Mouse (Mus musculus): ENCODE measurements around the gene Gm49325.

Gene Gm49325

DNA sequence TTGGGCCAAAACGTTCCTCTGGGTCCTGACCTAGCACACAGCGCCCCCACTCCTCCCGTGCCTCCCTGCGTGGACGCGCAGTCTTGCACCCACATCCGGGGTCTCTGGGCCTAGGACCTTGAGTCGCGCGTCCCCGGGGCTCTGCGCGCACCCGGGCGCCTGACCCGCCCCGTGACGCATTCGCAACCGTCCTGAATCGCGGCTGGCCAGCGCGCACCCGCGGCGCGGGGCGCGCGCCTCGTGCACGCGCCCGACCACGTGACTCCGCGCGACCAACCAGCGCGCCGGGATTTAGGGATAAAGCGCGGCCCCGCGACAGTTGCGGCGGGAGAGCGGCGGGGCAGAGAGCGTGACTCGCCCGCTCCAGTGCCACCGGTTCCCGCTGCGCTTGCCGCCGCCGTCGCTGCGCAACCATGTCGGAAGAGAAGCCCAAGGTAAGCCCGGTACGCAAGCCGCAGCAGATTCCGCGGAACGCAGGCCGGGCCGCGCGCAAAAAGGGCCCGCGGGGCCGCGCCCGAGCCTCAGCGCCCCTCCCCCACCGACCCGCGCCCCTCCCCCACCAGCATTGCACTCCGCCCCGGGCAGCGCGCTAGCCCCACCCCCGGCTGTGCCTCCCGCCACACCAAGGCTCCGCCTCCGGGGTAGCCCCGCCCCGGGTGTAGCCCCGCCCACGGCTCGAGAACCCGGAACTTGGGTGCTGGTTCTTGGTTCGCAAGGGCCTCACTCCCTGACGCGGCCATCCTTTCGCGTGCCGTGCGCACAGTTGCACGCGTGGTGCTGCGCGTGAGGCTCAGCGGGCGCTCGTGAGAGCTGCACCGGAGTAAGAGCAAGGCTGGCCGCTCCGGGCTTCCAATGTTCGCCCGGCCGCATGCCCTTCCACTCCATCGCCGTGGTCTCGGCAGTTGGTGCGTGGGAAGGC, at the start of gene Gm49325, which contains the start of gene Sumo3:
TSS of gene Gm49325 (plus strand) at position 290 of the 919 bp plus-strand sequence.
TSS of gene Sumo3 (plus strand) at position 190 of the 919 bp plus-strand sequence.
- peak; percentile 96 for DNase-seq (ENCODE audit: low read depth, low spot score)

GRCm38 (mm10) chr10:77556631-77557030, 49.4 kb upstream of the Gm49325 start:
- no peak for DNase-seq (ENCODE audit: low read depth, low spot score)

GRCm38 (mm10) chr10:77557641-77558040, 48.4 kb upstream of the Gm49325 start:
- DNase-seq (ENCODE audit: low read depth, low spot score) = no peak

DNA sequence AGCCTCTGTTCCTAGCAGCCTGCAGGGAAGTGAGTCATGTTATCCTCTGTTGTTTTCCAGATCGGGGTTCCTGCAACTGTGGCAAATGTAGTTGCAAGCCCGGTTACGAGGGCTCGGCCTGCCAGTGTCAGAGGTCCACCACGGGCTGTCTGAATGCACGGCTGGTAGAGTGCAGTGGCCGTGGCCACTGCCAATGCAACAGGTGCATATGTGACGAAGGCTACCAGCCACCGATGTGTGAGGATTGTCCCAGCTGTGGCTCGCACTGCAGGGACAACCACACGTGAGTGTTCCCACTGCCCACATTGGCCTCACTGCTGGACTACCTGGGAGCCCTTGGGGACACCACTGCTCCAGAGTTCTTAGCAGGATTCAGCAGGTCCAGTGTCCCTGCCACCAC, 45.9 kb upstream of the Gm49325 start:
- DNase-seq (ENCODE audit: low read depth, low spot score) = no peak

- DNase-seq (ENCODE audit: low read depth, low spot score) = no peak
Observed at GRCm38 (mm10) chr10:77560830-77561229, 45.2 kb upstream of the Gm49325 start.

DNA sequence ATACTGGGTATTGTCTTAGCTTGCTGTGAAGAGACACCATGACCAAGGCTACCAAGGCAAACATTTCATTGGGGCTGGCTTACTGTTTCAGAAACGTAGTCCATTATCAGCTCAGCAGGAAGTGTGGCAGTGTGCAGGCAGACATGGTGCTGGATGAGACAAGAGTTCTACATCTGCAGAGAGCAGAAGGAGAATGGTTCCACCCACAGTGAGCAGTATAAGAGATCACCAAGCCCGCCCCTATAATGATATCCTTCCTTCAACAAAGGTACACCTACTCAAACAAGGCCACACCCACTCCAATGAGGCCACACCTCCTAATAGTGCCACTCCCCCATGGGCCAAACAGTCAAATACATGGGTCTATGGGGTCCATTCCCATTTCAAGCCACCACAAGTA, 44.5 kb upstream of the Gm49325 start:
- DNase-seq (ENCODE audit: low read depth, low spot score) = no peak

GRCm38 (mm10) chr10:77565005-77565404, 41.0 kb upstream of the Gm49325 start:
- DNase-seq (ENCODE audit: low read depth, low spot score) = no peak

- DNase-seq (ENCODE audit: low read depth, low spot score) = peak; percentile 77
Observed at GRCm38 (mm10) chr10:77566651-77567050, 39.3 kb upstream of the Gm49325 start.

GRCm38 (mm10) chr10:77569481-77569880, 36.5 kb upstream of the Gm49325 start:
- no peak for DNase-seq (ENCODE audit: low read depth, low spot score)

DNA sequence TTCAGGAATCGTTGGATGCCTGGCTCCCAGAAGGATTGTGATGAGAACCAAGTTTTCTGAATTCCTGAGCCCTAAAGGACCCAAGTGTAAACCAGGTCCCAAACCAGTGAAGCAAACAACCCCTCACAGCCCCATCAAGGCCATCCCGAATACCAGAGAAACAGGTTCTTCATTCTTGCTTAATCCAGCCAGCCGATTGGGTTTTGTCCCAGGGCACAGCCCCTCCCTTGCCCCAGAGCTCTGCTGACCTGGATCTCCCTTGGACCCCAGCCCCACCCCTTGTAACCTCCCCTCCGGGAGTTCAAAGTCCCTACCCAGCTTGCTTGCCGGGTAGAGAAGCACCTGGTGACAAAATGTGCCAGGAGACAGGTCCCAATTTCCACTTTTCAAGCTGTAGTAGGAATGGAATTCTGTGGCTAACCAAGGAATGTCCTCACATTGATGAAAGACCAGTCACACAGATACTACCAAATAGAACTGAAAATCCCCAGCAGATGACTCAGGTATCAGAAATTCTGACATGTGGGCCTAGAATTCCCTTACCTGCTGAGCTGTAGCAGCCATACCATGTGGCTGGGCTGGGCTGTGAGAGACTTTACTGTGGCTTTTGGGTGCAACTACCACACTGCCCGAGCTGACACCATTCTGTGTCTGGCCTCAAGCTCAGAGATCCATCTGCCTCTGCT, 35.9 kb upstream of the Gm49325 start:
- DNase-seq (ENCODE audit: low read depth, low spot score) = no peak

DNA sequence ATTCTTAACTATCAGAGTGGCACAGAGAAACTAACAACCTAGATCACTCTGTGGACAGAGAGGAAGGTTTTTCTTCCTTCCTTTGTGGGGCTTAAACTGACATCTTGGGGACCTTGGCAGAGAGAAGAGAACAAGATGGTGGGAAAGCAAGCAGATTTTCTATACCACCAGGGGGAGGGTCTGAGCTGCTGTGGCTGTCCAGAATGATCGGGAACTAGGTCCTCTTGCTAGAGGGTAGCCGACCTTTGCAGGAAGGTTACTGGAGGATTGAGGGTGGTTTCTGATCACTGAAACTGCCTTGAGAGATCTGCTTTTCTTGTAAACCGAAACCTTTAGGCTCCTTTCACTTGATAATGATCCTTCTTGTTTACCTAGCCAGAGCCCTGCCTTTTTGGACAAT, 33.8 kb upstream of the Gm49325 start:
- DNase-seq (ENCODE audit: low read depth, low spot score) = peak; percentile 24

DNA sequence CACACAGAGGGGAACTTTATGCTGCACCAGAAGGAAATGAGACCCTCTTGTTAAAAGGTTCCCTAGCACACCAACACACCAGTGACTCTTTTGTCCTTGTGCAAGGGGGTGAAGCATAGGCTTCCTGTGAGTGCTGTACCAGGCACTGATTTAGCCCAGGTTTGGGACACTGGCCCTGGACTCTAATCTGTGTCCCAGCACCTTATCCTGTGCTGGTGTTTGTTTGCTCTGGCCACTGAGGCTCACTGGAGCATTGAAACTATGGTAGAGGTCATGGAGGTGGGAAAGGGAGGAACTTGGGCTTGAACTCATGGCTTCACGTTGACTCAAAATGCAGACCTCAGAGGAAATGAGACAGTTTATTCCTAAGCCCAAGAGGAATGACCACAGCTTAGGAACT, 32.8 kb upstream of the Gm49325 start:
- DNase-seq (ENCODE audit: low read depth, low spot score) = no peak

GRCm38 (mm10) chr10:77580027-77580920, 25.7 kb upstream of the Gm49325 start:
- DNase-seq (ENCODE audit: low read depth, low spot score) = no peak

GRCm38 (mm10) chr10:77581023-77581407, 25.0 kb upstream of the Gm49325 start:
- DNase-seq (ENCODE audit: low read depth, low spot score) = no peak

- DNase-seq (ENCODE audit: low read depth, low spot score) = peak; percentile 98
Observed at GRCm38 (mm10) chr10:77581408-77582284, 24.4 kb upstream of the Gm49325 start, which contains the start of gene Pttg1ip. Pttg1ip (plus strand) TSS chr10:77581720.

DNA sequence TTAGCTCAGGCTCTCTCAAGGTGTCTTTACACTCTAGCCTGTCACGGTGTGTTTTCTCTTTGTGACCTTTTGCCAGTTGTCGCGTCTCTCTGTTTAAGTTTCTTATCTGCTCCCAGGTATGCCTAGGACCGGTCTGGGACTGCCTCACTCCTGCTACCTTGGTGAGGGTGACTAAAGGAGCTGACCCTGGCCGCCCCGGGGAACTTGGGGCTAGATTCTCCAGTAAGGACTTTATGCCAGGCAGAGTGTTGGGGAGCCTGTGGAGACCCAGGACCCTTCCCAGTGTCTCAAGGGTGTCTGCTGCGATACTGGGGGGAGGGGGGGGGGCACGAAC, 23.7 kb upstream of the Gm49325 start:
- DNase-seq (ENCODE audit: low read depth, low spot score) = no peak

GRCm38 (mm10) chr10:77583795-77584422, 22.1 kb upstream of the Gm49325 start:
- no peak for DNase-seq (ENCODE audit: low read depth, low spot score)

GRCm38 (mm10) chr10:77586637-77587036, 19.4 kb upstream of the Gm49325 start:
- DNase-seq (ENCODE audit: low read depth, low spot score) = no peak

DNA sequence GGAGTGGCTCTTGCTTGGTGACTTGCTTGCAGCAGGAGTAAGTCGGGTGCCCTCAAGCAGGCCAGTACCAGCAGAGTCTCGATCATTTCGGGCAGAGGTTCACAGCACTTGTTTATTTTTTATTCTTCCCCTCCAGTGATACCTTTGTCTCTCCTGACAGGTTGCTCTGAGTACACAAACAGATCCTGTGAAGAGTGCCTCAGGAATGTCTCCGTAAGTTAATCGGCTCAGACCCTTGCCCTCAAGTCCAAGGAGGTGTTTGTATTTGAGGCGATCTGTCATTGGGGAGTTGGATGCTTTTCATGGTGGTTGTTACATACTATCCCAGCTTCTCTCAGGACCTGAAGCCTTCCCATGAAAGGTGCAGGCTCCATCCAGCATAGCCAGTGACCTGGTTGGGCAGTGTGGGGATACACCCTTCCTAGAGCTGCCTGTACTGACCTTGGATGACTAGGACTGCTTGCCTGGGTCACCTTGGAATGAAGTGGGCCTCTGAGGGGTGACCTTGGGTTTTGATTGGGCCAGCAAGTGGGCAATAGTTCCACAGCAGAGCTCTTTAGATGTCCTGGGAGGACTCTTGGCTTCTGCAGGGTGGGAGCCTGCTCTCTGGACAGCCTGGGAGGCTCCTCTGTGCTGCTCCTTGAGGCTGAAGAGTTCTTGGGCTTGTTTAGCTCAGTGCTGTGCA, 18.8 kb upstream of the Gm49325 start:
- DNase-seq (ENCODE audit: low read depth, low spot score) = no peak

GRCm38 (mm10) chr10:77588036-77588435, 18.0 kb upstream of the Gm49325 start:
- no peak for DNase-seq (ENCODE audit: low read depth, low spot score)
